Mouse (Mus musculus): ENCODE results near the gene Chd4.
"Not testable (repeated sequence)": the region's sequence is repeated elsewhere in the genome, so short reads cannot be mapped to it uniquely, and the experiment has no call there.

The Chd4 gene

GRCm38 (mm10) chr6:125095391-125096278 is at the start of gene Chd4:
Chd4 (plus strand) TSS chr6:125095981.
- DNase-seq (ENCODE audit: low spot score) = peak; percentile 94

GRCm38 (mm10) chr6:125046691-125047090 is 49.1 kb upstream of the Chd4 start:
- DNase-seq (ENCODE audit: low spot score) = peak; percentile 76

DNA sequence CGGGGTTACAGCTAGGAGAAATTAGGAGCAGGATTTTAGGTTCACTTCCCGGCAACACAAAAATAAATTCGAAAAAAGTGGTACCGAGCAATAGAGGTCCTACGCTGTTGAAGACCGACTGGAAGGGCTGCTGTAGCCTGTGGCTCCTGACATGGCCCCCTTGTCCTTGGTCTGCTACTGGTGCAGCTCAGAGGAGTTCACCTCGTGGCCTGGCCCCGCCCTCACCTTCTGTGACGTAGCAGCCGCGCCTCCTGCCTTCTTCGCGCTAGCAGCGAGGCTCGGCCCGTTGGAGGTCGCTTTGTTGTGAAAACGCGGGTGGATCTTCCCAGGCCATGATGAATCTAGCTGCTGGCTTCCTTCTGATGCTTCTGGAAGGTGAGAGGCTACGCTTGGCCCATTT is 46.1 kb upstream of the Chd4 start, which contains the start of gene Acrbp:
TSS of gene Acrbp (plus strand) at position 12 of the 400 bp plus-strand sequence.
- no peak for DNase-seq (ENCODE audit: low spot score)

DNA sequence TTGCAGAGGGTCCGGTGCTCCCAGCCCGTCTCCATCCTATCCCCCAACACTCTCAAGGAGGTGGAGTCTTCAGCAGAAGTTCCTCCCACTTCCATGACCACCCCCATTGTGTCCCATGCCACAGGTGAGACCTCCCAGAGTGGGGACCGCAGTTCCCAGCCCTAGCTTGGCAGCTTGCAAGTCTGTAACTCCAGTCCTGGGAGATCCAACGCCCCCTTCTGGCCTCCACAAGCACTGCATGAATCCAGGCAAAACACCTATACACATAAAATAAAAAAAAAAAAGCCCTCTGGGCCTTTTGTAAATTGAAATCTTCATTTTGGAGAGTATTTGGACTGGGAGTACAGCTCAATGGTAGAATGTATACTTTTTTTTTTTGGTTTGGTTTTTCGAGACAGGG is 44.5 kb upstream of the Chd4 start:
- DNase-seq (ENCODE audit: low spot score) = no peak

- DNase-seq (ENCODE audit: low spot score) = no peak
These were observed 34.3 kb upstream of the Chd4 start for GRCm38 (mm10) chr6:125061493-125061892.

DNA sequence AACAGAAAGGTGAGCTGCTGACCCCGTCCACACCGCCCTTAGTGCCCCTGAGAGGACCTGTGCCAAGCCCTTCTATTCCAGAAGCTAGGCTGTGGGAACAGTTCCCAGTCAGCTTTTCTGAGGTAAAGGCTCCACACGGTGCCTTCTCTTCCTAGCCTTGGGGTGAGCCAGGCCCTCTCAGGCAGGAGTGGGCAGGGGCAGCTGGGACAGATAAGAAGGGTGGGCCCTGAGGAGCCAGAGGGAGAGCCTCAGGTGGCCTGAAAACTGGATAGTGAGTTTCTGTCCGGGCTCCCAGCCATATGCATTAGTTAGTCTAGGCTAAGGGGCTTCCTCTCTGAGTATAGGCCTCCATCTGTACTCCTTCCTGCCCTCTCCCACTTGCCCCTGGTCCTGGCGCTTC is 33.3 kb upstream of the Chd4 start:
- DNase-seq (ENCODE audit: low spot score) = no peak

DNA sequence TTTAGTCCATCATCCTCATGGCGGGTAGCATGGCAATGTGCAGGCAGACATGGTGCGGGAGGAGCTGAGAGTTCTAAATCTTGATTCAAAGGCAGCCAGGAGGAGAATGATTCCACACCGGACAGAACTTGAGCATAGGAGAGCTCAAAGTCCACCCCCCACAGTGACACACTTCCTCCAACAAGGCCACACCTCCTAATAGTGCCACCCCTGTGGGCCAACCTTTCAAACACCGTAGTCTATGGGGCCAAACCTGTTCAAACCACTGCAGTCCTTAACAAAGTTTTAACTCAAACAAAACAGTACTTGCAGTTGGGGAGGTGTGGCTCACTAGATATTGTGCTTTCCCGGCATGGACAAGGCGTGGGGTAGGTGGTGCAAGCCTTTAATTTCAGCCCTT is 31.9 kb upstream of the Chd4 start:
- no peak for DNase-seq (ENCODE audit: low spot score)

- DNase-seq (ENCODE audit: low spot score) = not testable (repeated sequence)
These were observed 30.6 kb upstream of the Chd4 start for GRCm38 (mm10) chr6:125065223-125065622.

DNA sequence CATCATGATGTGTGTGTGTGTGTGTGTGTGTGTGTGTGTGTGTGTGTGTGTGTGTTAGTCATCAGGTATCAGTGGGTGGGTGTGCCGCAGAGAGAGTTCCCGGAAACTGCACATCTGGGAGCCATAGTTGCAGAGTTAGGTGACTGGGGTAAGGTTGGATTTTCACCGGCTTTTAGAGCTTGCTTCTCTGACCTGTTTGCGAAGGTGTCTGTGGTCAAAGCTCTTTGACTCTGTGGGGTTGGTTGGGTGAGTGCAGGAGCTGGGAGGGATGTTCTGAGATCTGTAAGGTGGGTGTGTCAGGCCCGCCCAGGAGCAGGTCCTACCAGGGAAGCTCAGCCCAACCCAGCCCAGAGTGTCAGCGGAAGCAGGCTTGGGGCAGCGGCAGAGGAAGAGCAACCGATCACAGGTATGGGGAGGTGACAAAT is 28.2 kb upstream of the Chd4 start, which contains the start of gene Lpar5:
TSS of gene Lpar5 (plus strand) at position 350 of the 425 bp plus-strand sequence.
- no peak for DNase-seq (ENCODE audit: low spot score)

DNA sequence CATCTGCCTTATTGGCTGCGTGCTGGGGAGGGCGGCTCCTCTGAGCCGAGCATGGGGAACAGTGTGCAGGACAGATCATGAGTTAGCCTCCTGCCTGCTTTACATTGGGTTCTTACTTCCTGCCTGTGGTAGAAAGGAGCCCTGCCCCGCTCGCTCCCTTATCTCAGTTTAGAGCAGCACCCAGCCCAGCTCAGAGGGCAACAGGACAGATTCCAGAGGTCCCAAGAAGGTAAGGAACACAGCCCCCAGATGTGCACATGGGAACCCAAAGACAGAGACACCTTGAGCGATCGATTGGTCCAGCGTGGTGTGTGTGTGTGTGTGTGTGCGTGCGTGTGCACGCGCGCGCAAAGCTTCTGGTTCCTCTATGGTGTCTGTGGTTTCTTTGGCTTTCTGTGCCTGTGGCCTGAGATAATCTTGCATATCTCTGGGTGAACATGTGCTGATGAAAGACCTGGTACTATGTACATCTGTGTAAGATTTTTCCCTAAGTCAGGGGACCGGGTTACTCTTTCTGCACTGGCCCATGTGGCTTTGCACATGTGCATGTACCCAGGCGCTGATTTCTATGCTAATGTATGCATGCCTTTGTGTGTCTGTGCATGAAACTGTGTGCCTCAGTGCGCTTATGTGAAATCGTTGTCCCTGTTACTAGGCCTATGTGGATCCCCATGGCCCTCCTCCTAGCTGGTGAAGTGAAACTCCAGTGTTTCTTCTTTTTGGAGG is 24.4 kb upstream of the Chd4 start:
- no peak for DNase-seq (ENCODE audit: low spot score)

GRCm38 (mm10) chr6:125071896-125072279 is 23.9 kb upstream of the Chd4 start:
- peak; percentile 60 for DNase-seq (ENCODE audit: low spot score)

- DNase-seq (ENCODE audit: low spot score) = no peak
These were observed 22.0 kb upstream of the Chd4 start for GRCm38 (mm10) chr6:125073825-125074224.

- DNase-seq (ENCODE audit: low spot score) = no peak
These were observed 14.4 kb upstream of the Chd4 start for GRCm38 (mm10) chr6:125081394-125081793.

DNA sequence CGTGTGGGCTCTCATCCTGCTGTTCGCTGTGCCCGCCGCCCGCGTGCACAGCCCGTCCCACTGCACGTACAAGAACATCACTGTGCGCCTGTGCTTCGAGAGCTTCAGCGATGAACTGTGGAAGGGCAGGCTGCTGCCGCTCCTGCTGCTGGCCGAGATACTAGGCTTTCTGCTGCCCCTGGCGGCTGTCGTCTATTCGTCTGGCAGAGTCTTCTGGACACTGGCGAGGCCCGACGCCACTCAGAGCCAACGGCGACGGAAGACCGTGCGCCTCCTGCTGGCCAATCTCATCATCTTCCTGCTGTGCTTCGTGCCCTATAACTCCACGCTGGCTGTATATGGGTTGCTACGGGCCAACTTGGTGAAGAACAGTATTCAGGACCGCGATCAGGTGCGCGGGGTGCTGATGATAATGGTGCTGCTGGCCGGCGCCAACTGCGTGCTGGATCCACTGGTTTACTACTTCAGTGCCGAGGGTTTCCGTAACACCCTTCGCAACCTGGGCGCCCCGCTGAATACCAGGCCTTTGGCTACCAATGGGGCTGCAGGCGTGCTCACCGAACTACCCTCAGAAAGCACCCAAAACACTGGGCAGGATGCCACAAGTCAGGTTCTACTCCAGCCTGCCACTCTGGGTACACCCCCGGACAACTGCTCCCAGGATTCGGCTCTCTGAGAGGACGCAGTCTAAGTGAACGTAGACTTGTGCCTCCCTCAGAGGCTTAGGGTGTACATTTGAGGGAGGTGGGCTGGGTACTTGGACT is 13.8 kb upstream of the Chd4 start:
- DNase-seq (ENCODE audit: low spot score) = peak; percentile 91

DNA sequence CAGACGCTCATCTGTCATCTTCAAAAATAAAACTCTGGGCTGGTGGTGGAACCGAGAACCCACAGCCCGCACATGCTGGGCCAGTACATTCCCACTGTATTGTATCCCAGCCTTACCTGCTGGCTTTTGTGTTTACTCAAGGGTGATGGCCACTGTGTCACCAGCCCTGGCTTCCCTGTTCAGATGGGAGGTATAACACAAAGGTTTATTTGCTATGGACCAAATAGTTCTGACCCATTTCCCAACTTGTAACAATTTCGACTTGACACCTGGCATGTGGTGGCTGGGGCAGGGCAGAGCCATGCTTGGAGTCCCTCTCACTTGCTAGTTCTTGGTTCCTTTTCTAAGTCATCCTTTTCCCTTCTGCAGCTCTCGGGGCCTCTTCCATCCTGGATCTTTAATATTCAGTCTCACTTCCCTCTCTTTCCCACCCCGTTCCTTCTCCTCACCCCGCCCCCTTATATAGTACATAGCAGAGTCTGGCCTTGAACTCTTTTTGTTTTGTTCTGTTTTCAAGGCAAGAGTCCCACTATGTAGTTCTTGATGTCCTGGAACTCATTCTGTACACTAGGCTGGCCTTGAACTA is 12.9 kb upstream of the Chd4 start:
- no peak for DNase-seq (ENCODE audit: low spot score)

DNA sequence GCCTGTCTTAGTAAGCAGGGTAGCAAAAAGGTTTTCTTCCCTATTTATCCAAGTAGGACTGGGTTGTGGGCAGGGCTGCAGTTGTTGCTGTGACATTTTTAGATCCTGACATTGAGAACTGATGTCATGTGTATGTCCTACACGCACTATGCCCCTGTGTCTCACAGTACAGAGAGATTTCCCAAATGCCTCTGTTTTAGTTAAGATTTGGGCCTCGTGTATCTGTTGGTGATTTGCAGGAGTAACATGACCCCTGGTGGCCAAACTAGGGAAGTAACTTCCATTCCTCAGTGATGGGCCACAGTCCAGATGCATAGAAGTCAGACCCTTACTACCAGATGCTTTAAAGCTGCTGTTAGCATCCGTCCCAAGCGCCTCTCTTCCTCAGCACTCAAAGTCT is 11.4 kb upstream of the Chd4 start:
- no peak for DNase-seq (ENCODE audit: low spot score)

- no peak for DNase-seq (ENCODE audit: low spot score)
These were observed 7.8 kb upstream of the Chd4 start for GRCm38 (mm10) chr6:125087937-125088336.

DNA sequence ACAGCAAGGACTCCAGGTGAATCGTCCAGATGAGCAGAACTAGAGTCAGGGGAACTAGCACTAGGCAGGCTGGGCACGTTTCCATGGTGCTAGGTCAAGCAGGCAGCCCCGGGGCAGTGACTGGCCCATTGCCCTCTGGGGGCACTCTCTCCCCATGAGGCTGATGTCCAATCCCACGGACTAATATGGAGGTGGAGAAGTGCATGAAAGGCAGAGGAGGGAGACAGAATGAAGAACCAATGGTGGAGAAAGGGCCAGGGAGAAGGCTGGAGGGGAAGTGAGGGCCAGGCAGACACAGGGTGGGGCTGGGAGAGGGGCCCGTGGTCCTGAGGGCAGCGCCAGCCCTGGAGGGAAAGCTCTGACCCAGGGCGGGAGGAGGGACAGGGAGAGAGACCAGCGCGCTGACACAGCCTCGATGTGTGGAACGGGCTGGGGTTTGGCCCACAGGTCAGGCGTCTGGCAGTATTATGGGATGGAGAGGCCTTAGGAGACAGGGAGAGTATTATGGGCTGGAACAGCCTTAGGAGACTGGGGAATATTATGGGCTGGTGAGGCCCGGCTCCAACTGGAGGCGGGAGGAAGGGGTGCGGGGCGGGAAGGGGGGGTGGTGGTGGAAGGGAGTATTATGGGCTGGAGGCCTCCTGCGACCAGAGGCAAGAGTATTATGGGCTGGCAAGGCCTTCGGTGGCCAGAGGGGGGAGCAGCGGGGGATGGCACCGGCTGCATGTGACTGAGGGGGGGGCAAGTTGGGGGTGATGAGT is 7.0 kb upstream of the Chd4 start:
- DNase-seq (ENCODE audit: low spot score) = peak; percentile 82

- peak; percentile 82 for DNase-seq (ENCODE audit: low spot score)
These were observed 6.1 kb upstream of the Chd4 start for GRCm38 (mm10) chr6:125089521-125090321.

Measured in ovary, postnatal 36 days (tissue).